Mouse (Mus musculus) midbrain, embryonic 11.5 days (tissue): ENCODE measurements around the gene Orm3. TPM values are rescaled to one million over a fixed set of nuclear protein-coding genes. Genes with fewer than 3 reads are reported as not detected.

Source experiments
- ATAC-seq: fragments of 200-750 bp; cut with Nextera tagmentation; 2 replicates; pipeline ENCODE4 v1.8.0; 2017; ENCODE audit warnings: moderate TSS enrichment, moderate library complexity; ENCODE audit not compliant: low FRiP score
- DNase-seq: peaks from one replicate; pipeline ENCODE4 v3.0.0; 2015; ENCODE audit warnings: low spot score; ENCODE audit errors: missing footprints
- H3K27ac ChIP-seq: fragments of 300-500 bp; sonication (generic); 2 replicates; pipeline ENCODE4 v1.5.1; 2014; ENCODE audit warnings: low read depth, low read length
- H3K27me3 ChIP-seq: fragments of 300-500 bp; sonication (generic); 2 replicates; pipeline ENCODE4 v1.6.1; 2014; ENCODE audit warnings: mild to moderate bottlenecking, low read length, moderate library complexity, mixed read lengths; ENCODE audit not compliant: control insufficient read depth, insufficient read depth
- H3K36me3 ChIP-seq: fragments of 300-500 bp; sonication (generic); 2 replicates; pipeline ENCODE4 v1.6.1; 2014; ENCODE audit warnings: mild to moderate bottlenecking, low read length, moderate library complexity, mixed read lengths; ENCODE audit not compliant: control insufficient read depth, insufficient read depth
- H3K4me1 ChIP-seq: fragments of 300-500 bp; sonication (generic); 2 replicates; pipeline ENCODE4 v1.6.1; 2014; ENCODE audit warnings: low read length; ENCODE audit not compliant: control insufficient read depth, insufficient read depth
- H3K4me2 ChIP-seq: fragments of 300-500 bp; sonication (generic); 2 replicates; pipeline ENCODE4 v1.6.1; 2014; ENCODE audit warnings: mild to moderate bottlenecking, moderate library complexity
- H3K4me3 ChIP-seq: fragments of 300-500 bp; sonication (generic); 2 replicates; pipeline ENCODE4 v1.5.1; 2014; ENCODE audit warnings: low read depth, low read length
- H3K9ac ChIP-seq: fragments of 300-500 bp; sonication (generic); 2 replicates; pipeline ENCODE4 v1.6.1; 2014; ENCODE audit warnings: low read length
- H3K9me3 ChIP-seq: fragments of 300-500 bp; sonication (generic); 2 replicates; pipeline ENCODE4 v1.6.1; 2016; ENCODE audit warnings: low read length; ENCODE audit not compliant: control insufficient read depth
- WGBS: fragments of 180-500 bp; shearing (Covaris S2); extraction: QIAGEN DNeasy Blood & Tissue Kit; methylation state at CpG from one replicate; pipeline ENCODE4 v1.1.7; 2014; 5-methylcytosine and 5-hydroxymethylcytosine counted together
- polyA plus RNA-seq: library from polyadenylated mRNA; unstranded; fragments of >200 nt; fragmentation: Nextera tagmentation; extraction: Ambion mirVana; gene quantifications from 2 replicates; pipeline ENCODE4 v1.2.1, GENCODE M21; 2014

Orm3 gene
- polyA plus RNA-seq, 1 experiment from 2014 or later: not detected

DNA sequence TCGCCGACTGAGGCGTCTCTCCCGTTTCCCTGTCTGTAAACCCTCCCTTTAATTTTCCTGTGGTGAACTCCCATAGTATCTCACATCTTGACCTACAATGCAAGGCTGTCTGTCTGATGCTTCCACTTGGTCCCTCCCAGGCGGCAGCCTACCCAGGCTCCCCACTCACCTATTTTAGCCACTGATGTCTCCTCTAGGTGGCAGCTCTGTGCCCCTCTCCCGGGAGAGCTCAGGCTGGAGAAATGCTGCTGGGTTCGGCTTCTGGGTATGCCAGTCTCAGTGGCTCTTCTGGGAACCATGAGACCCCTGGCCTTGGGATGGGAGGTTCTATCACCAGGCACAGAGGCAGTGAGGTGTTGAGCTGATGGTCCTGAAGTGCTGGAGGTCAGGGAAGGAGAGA is 21.5 kb downstream of the Orm3 start:
- ATAC-seq (no peak), DNase-seq (no peak)
- Histone ChIP-seq H3K9me3 (no peaks in the 10 kb centered on the region), H3K27ac (no peak overlapping the region), H3K9ac (no peak overlapping the region), H3K4me1 (no peaks in the 10 kb centered on the region), H3K4me2 (no peak overlapping the region), H3K4me3 (no peak overlapping the region), H3K27me3 (no peaks in the 10 kb centered on the region), H3K36me3 (peaks cover 13% of the 10 kb centered on the region)
- WGBS: 65% methylated on average over 7 of the region's 7 CpGs

DNA sequence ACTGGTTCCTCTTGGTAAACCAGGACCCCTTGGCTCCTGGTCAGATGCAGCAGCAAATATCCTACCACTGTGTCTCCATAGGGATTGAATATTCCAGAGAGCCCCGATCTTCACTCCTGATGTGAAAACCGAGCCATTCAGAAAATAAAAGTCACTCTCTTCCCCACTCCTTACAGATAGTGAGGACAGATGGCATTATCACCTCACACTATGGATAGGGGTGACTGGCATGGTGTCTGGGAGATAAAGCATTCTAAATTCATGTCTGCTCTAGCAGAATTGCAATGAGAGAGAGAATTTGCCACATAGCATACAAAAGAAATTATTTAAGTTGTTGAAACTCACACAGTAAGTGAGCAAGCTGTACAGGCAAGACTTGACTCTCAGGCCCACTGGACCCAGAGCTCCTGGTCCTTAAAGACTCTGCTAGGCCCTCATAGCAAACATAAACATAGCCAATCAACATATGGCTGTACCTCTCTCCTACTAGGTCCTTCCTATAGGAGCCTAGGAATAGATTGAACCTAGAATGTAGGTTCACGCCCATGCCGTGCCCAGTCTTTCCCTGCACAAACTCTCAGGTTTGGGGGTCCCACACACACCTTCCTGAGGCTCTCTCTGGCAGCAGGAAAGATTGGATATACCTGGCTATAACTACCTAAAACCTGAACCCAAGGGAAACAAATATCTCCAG is 26.9 kb downstream of the Orm3 start:
- H3K36me3 ChIP-seq: peaks cover 5% of the 10 kb centered on the region
- H3K9me3 ChIP-seq: no peaks in the 10 kb centered on the region
- no peak overlapping the region for H3K4me2 ChIP-seq
- 92% methylated on average over 4 of the region's 4 CpGs for WGBS
- H3K4me3 ChIP-seq: no peak overlapping the region
- peaks cover 2% of the 10 kb centered on the region; the same call in 1 of the 2 replicates for H3K4me1 ChIP-seq
- no peaks in the 10 kb centered on the region for H3K27me3 ChIP-seq
- no peak overlapping the region for H3K9ac ChIP-seq
- ATAC-seq: no peak
- DNase-seq: no peak
- no peak overlapping the region for H3K27ac ChIP-seq

DNA sequence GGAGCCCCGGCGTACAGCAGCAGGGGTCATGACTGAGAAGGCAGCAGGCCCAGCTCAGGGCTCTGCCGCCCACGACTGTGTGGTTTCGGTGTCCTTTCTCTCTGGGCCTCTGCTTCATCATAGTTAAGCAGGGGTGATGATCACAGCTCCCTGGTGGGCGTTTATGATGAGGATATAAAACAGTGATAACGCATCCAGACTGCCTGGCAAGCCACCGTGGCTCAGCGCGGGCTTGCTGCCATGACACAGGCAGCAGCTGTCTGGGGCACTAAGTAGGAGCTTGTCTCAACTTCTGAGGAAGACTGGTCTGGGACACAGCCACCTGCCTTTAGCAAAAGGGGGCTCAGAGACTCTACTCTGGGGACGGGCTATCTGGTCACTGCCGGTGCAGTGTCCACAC is 27.5 kb downstream of the Orm3 start:
- Histone ChIP-seq H3K27me3 (no peaks in the 10 kb centered on the region), H3K36me3 (peaks cover 5% of the 10 kb centered on the region), H3K9ac (no peak overlapping the region), H3K4me3 (no peak overlapping the region), H3K9me3 (no peaks in the 10 kb centered on the region), H3K4me1 (peaks cover 7% of the 10 kb centered on the region), H3K4me2 (no peak overlapping the region), H3K27ac (no peak overlapping the region)
- WGBS: 90% methylated on average over 12 of the region's 12 CpGs
- ATAC-seq (no peak), DNase-seq (no peak)

DNA sequence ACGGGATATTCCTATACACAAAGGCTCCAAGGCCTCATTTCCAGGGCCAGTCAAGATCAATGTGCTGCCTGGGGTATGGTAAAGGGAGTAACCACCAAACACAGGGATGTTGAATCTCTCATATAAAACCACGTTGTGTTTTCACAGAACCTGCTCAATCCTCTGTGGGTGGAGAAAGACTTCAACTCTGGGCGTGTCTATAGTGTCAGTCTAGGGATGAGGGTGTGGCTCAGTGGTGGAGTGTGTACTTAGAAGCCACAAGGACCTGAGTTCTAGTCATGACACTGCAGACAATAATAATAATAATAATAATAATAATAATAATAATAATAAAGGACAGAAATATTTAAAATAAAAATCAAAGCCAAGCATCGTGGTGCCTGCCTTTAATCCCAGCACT is 28.3 kb downstream of the Orm3 start:
- ATAC-seq (no peak), DNase-seq (no peak)
- Histone ChIP-seq H3K9ac (no peak overlapping the region), H3K36me3 (peaks cover 3% of the 10 kb centered on the region), H3K27ac (no peak overlapping the region), H3K9me3 (no peaks in the 10 kb centered on the region), H3K4me2 (no peak overlapping the region), H3K4me1 (peaks cover 15% of the 10 kb centered on the region), H3K27me3 (no peaks in the 10 kb centered on the region), H3K4me3 (no peak overlapping the region)
- WGBS: 87% methylated on average over 4 of the region's 4 CpGs

DNA sequence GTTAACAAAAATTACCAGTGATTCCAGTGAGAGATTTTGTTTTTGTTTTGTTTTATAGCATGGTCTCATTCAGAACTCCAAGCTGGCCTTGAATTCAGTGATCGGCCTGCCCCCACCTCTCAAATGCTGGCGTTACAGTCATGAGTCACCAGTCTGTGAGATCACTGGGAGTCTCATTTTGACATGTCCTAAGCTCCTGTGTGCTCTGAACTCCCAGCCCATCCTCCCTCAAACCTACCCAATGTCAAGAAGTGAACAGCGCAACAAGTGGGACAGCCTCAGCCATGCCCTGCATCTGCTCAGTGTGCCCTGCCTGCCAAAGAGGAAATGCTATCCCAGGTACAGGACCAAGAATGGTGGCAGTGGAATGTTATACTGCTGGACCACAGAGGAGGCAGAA is 29.3 kb downstream of the Orm3 start:
- Histone ChIP-seq H3K27me3 (no peaks in the 10 kb centered on the region), H3K4me2 (no peak overlapping the region), H3K27ac (no peak overlapping the region), H3K36me3 (0 out of 2 replicates have a peak, but pooled peaks cover 3% of the 10 kb centered on the region), H3K9ac (no peak overlapping the region), H3K9me3 (no peaks in the 10 kb centered on the region), H3K4me3 (no peak overlapping the region), H3K4me1 (peaks cover 24% of the 10 kb centered on the region)
- ATAC-seq (no peak), DNase-seq (no peak)
- 91% methylated on average over 3 of the region's 3 CpGs for WGBS

DNA sequence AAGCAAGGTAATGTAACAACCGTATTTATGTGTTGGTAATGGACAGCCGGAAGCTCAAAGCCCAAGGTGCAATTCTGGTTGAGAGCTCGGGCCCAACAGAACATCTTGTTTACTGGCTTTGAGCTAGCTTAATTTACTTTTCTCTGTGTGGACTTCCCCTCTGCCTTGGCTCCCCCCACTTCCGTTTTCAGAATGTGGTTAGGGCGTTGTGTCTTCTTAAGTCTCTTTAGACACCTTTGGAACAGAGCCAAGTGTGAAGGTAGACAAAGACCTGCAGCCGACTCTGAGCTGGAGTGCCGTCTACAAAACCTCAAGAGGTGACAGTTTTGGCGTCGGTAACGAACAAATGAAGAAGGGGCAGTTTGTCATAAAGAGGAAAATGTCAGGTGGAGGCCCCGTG is 29.8 kb downstream of the Orm3 start:
- H3K9me3 ChIP-seq: no peaks in the 10 kb centered on the region
- DNase-seq (no peak), ATAC-seq (no peak)
- H3K27me3 ChIP-seq: no peaks in the 10 kb centered on the region
- no peak overlapping the region for H3K4me3 ChIP-seq
- no peak overlapping the region for H3K9ac ChIP-seq
- WGBS: 89% methylated on average over 11 of the region's 11 CpGs
- H3K4me2 ChIP-seq: no peak overlapping the region
- H3K27ac ChIP-seq: no peak overlapping the region
- 0 out of 2 replicates have a peak, but pooled peaks cover 3% of the 10 kb centered on the region for H3K36me3 ChIP-seq
- H3K4me1 ChIP-seq: peaks cover 28% of the 10 kb centered on the region

DNA sequence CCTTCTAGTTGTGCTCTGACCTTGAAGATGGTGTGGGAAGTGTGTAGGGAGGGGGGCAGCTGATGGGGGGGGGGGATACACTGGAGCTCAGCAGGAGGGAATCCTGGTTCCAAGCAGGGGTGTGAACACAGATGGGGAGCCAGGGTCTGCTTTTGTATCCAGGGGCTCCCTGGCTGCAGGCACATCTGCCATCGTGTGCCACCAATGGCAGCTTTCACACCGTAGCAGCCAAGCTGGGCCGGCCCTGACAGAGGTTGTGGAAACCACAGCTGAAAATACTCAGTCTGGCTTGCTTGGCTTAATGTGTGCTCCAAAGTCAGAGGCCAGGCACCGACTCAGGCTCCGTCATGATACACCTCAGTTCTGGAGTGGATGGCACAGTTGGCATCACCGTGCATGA is 32.1 kb downstream of the Orm3 start:
- H3K36me3 ChIP-seq: no peaks in the 10 kb centered on the region
- no peaks in the 10 kb centered on the region for H3K27me3 ChIP-seq
- no peak overlapping the region for H3K9ac ChIP-seq
- WGBS: 71% methylated on average over 6 of the region's 6 CpGs
- no peak overlapping the region for H3K4me3 ChIP-seq
- peaks cover 28% of the 10 kb centered on the region for H3K4me1 ChIP-seq
- ATAC-seq (no peak), DNase-seq (no peak)
- no peak overlapping the region for H3K4me2 ChIP-seq
- no peaks in the 10 kb centered on the region for H3K9me3 ChIP-seq
- no peak overlapping the region for H3K27ac ChIP-seq

DNA sequence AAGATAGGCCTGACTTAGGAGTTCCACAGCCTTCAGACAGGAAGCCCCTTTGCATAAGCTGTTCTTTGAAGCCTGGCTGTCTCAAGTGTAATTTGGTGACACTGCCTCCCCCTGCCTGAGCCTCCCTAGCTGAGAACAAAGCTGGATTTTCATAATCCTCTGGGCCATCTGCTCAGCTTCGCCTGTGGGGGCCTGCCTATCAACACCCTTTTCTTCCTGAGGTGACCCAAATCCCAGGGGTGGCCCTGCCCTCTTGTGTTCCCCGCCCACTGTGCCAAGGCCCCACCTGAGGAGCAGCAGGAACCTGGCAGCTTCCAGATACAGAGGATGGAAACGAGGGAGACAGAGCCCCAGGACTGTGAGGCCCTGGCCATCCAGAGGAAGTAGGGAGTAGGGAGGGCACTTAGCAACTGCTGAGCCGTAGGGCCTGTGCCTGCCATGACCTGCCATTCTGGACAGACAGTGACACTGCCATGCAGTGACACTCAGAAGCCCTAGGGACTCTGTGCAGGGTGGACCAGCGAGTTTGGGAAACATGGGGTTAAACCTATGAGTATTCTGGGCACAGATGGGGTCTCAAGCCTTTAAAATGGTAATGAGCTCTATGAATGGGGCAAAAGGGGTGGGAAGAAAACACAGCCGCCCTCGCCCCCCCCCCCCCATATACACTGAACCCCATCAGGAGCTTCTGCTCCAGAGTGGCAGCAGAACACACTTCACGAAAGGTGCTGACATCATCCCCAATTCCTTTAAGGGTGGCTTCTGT is 33.3 kb downstream of the Orm3 start:
- DNase-seq (peak; percentile 96), ATAC-seq (peak; percentile 85)
- no peaks in the 10 kb centered on the region for H3K36me3 ChIP-seq
- H3K9ac ChIP-seq: peak overlapping the region; percentile 31; the same call in 1 of the 2 replicates
- peak overlapping the region; percentile 92 for H3K27ac ChIP-seq
- H3K4me1 ChIP-seq: peaks cover 28% of the 10 kb centered on the region
- no peaks in the 10 kb centered on the region for H3K9me3 ChIP-seq
- H3K4me2 ChIP-seq: peak overlapping the region; percentile 22; the same call in 1 of the 2 replicates
- 12% methylated on average over 8 of the region's 8 CpGs for WGBS
- no peak overlapping the region for H3K4me3 ChIP-seq
- H3K27me3 ChIP-seq: no peaks in the 10 kb centered on the region

DNA sequence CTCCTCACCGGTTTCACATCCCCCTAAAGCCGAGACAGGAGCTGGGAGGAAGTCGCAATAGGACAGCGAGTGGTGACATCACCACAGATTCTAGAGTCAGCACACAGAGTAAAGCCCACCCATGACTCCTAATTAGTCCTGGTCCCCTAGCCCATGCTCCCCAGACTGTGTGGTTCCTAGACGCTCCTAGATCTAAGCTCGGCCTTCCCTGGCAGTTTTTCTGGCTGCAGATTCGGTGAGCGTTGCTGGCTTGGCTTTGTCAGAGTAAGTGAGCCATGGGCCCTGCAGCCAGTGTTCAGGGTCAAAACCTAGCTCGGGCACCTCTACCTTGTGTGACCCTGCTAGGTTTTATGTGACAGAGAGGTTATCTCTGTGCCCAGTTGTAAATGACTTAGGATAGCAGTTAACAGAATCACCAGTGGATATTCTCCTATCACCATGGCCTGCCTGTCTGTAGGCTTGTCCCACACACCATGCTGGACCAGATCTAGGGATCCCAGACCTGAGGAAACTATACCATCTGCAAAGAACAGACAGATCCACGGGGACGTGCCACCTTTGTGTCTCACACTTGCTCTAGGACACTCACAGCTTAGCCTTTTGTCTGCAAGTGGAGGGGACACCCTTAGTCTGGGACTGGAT is 34.0 kb downstream of the Orm3 start:
- 40% methylated on average over 11 of the region's 11 CpGs for WGBS
- H3K4me2 ChIP-seq: peak overlapping the region; percentile 22; the same call in 1 of the 2 replicates

More for the DNA sequence above, 34.0 kb downstream of the Orm3 start:
- ATAC-seq (peak; percentile 71), DNase-seq (peak; percentile 92)
- H3K4me1 ChIP-seq: peaks cover 28% of the 10 kb centered on the region
- no peaks in the 10 kb centered on the region for H3K27me3 ChIP-seq
- peak overlapping the region; percentile 92 for H3K27ac ChIP-seq
- 0 out of 2 replicates have a peak overlapping the region, but pooled peaks have one; percentile 28 for H3K9ac ChIP-seq
- no peaks in the 10 kb centered on the region for H3K9me3 ChIP-seq
- H3K4me3 ChIP-seq: no peak overlapping the region
- no peaks in the 10 kb centered on the region for H3K36me3 ChIP-seq
